Mouse (Mus musculus) heart, adult 8-10 months (tissue): ENCODE data around the gene Orai3. TPM values are rescaled to one million over a fixed set of nuclear protein-coding genes. Genes with fewer than 3 reads are reported as not detected.

Experiments
- DNase-seq: peaks from one replicate; pipeline ENCODE4 v3.0.0; 2022; ENCODE audit warnings: low spot score
- total RNA-seq, 4 experiments: library from RNA; stranded (reverse); gene quantifications; 2 replicates each; pipeline ENCODE4 v1.2.4; 2022

The Orai3 gene
- total RNA-seq, 4 experiments from 2014 or later = 20.0 to 26.6 (median 24.7) TPM

DNA sequence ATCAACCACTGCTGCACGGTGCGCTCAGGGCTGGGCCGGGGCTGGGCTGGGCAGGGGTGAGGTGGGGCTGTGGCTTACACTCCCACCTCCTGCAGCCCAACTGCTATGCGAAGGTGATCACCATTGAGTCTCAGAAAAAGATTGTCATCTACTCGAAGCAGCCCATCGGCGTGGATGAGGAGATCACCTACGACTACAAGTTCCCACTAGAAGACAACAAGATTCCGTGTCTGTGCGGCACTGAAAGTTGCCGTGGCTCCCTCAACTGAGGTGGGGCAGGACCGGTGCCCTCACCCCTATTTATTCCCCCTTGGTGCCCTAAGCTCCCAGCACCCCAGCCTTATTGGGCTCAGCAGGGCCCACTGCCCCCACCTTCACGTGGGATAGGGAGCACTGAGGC is 29.6 kb downstream of the Orai3 start:
- no peak for DNase-seq

DNA sequence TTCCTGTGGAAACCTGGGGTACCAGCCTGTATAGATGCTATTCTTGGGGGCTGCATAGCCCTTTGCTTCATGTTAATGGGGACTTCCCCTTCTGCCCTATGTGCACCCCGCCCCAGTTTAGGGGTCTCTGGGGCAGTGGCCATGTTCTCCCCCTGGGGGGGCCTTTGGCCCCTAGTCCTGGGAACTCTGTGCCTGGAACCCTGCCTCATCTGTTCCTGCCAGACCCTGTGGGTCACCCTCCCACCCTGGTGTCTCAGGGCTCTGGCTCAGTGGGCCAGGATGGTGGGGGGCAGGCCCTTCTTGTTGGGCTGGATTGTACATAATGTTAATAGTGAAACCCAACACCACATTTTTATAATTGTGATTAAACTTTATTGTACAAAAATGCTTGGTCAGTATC is 30.1 kb downstream of the Orai3 start:
- no peak for DNase-seq

DNA sequence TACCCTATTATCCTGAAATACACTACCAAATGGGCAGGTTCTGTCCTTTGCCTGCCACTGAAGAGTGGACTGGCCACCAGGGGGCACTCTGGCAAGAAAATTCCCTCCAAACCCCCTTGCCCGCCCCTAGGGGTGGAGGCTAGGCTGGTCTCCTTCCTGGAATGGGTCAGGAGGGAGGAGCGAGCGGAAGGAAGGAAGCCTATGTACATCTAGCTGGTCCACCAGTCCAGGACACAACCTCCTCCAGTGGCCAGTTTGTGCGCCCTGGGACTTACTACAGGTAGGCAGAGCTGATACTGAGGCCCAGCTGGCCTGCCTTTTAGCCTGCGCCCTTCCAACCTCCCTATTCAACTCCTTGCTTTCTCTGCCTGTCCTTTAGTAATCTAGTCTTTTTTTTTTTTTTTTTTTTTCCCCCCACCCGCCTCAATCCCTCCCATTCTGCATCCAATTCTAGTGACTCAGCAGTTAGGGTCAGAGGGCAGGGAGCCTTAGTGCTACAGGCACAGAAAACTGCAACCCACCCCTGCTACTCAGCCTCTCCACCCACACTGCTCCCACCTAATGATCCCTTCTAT is 30.9 kb downstream of the Orai3 start, which contains the start of gene Hsd3b7:
Gene Hsd3b7 (plus strand): TSS at position 170 of the 575 bp plus-strand sequence.
- peak; percentile 94 for DNase-seq

DNA sequence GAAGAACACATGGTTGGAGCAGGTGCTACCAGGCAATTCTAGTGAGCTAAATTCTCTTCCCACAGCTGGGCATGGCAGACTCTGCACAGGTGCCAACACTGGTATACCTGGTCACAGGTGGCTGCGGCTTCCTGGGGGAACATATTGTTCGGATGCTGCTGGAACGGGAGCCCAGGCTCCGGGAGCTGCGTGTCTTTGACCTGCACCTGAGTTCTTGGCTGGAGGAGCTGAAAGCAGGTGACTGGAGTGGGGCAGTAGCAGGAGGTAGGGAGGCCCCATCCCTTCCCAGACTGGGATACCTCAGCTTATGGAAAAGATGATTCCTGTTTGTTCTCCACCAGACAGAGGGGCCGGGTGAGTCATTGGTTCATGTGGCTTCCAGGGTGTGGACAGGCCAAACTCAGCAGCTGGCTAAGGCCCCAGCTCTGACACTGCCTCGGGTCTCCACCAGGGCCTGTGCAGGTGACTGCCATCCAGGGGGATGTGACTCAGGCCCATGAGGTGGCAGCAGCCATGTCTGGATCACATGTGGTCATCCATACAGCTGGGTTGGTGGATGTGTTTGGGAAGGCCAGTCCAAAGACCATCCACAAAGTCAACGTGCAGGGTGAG is 31.5 kb downstream of the Orai3 start:
- DNase-seq = no peak

DNA sequence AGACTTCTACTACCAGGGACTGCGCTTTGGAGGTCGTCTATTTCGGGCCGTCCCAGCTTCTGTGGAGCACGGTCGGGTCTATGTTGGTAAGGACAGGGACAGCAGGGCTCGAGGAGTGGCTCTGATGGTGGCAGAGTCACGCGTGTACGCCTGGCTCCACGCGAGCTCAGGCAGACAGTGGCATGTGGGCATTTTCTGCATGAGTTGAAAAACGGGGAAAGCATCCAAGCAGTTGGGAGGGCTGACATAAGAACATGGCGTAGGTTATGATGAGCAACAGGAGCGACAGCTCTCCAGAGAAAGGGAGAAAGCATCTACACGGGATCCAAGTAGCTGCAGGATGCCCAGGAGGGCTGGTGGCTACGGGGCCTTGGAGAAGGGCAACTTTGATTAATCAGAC is 32.7 kb downstream of the Orai3 start:
- DNase-seq = no peak

DNA sequence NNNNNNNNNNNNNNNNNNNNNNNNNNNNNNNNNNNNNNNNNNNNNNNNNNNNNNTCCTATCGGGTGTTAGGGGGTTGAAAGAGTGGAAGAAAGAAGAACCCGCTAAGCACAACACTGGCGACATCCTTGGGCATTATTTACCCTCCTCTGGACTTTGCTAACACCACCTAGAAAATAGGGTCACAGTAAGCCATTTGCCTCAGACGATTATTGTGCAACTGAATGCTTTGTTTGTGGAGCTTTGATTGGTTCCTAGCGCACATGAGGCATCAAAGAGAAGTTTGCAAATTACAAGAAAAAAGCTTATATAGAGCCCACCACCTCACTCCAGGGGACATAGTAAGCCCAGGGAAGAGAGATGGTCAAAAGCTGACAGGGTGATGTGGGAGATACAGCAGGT is 39.2 kb downstream of the Orai3 start:
- no peak for DNase-seq

DNA sequence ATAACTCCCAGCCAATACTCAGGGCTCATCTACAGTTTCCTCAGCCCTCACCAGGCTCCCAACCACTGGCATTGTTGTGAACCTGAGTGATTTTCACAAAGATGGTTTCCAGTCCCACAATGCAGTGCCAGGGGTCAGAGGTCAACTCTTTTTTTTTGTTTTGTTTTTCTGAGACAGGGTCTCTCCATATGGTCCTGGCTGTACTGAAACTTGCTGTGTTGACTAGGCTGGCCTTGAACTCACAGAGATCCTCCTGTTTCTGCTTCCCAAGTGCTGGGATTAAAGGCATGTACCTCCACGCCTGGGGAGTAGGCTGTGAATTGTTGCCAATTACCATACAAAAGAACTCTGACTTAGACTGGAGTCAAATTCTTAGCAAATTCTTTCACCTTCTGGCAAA is 40.2 kb downstream of the Orai3 start:
- DNase-seq = no peak

DNA sequence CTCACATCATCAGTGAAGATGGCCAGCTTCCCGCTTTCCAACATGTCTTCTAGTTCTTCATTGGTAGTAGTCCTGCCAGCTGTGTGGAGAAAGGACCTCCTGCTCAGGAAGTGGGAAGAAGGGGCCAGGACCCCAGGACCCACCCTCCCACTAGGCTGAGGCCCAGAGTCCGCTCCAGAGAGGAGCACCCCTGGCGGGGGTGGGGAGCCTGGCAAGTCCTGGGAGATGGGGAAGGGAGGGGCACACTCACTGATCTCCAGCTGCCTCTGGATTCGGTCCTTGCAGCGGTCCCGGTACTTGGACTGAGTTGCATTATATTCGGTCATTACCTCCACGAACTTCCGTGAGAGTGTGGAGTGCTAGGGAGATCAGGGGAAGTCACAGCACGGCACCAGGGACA is 41.0 kb downstream of the Orai3 start:
- DNase-seq = no peak

DNA sequence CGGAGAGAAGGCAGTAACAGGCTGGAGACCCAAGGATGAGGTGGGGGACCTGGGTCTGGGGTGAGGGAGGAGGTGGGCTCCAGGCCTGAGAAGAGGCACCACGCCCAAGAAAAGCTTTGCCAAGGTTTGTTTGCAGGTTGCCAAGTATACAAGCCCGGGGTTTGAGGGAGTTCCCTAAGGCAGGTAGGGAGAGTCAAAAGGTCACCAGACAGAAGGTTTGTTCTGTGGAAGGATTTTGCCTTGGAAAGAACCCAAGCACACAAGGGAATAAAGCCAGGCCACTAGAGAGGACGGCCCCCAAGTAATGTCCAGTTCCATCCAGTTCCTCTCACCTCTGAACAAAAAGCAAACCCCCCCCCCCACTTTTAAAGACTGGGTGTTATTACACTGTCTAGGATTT is 41.6 kb downstream of the Orai3 start:
- DNase-seq = no peak

DNA sequence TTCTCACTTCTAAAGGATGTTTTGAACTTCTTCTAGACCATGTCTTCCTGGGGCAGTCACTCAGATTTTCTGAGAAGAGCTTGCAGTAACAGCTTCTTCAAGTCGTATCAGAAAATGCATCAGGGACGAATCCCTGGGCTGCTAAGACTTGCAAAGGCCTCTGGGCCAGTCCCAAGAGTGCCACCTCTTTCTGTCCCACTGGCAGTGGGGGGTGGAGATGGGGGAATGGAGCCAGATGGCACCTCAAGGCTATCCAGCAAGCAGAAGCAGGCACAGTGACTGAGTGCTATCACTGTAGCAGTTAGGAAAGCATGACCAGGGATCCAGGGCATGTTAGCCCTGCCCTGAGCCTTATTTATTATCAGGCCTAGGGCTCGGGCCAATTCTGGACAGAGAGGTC is 42.7 kb downstream of the Orai3 start:
- no peak for DNase-seq

DNA sequence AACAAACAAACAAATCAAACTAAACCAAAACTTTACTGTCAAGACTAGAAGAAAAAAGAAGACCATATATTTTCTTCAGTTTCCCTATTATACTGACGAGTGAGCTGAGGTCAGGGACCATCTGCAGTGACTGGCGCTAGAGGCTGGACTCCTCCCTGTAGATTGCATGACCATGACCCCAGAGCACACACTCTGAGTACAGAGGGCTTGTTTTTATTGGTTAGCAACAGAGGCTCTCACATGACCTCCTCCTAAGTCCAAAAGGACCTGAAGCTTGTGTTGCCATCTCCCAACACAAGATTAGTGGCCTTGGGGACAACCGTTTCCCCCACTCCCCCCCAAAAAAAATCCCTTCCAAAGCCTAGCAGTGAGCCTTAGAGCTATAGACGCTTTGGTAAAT is 44.2 kb downstream of the Orai3 start:
- peak; percentile 36 for DNase-seq

DNA sequence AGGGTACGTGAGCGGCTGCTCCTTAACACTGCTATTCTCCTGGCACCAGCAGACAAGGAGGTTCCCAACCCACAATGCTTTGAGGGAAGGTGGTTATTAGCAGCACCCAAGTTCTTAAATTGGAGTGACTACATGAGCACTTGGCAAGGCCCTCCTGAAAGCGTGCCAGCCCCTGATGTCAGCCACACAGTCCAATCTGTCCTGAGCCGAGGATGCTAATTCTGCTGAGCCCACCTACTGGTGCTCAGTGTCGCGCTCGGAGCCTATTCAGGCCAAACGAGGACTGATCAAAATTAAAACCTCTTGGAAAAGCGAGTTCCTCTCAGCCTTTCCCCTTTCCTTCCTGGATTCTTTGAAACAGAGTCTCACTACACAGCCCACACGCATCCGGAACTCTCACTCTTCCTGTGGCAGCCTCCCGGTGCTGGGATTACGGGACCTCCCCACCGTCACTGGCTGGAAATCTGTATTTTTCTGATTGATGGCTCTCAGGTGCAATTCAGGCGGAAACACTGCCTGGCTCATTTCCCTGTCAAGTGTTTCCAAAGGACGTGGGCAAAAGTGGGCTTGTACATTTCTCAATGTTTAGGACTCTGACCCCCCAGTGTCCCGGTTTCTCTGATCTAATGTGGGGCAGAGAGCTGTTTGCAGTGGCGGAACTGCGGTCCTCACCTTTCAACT is 44.8 kb downstream of the Orai3 start:
- DNase-seq = peak; percentile 86

DNA sequence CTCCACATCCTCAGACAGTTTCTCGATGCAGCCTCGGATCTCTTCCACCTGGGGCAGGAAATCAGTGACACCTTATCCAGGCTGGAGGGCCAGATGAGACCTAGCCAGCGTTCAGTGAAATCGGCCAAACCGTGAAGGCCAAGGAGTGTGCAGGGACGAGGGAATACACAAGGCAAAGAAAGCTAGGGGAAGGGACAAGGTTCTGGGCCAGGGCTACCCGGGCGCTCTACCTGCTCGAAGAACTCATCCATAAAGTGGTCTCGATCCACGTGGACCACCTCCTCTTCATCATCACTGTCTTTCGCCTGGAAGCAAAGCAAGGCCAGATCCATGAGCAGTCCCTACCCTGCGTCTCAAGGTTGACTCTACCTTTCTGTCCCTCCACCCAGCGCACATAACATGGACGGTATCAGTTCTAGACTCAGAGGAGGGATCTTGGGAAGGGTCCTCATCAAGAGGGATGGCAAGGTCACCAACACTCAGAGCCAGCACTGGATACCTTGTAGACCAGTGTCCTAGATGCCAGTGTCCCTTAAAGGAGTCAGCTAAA is 45.6 kb downstream of the Orai3 start:
- no peak for DNase-seq

DNA sequence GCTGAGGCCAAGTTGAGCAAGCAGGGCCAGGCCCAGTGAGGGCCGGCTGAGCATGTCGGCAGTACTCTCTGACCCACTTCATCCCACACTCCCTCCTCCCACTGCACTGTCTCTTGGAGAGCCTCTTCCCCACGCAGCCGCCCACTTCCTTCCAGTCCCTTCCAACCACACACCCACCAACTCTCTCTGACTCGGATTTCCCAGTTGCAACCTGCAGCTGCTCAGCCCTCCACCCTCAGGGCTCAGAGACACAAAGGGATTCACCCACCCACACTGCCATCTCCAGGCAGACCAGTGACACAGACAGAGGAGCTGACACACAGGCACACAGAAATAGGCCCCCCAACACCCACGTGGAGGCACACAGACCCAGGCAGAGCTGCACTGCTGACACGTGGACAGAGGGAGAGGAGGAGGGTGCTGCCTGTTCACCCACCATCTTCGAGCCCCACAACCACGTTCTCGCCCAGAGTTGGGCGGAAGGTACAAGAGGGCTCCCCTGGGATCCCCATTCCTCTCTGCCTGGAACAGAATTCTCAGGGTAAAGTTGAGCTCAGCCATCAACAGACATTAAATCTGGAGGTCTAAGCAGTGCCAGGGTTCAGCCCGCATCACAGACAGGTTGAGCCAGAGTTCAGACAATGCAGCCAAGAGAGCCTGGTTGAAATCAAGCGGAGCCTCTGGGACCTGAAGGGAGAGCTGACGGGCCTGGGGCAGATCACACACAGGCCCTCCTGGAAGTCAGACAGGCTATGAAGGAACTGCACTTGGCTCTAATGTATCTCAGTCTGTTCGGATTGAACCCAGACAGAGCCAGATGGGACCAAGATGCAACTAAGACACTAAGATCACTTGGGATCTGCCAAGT is 46.6 kb downstream of the Orai3 start:
- DNase-seq = peak; percentile 53

DNA sequence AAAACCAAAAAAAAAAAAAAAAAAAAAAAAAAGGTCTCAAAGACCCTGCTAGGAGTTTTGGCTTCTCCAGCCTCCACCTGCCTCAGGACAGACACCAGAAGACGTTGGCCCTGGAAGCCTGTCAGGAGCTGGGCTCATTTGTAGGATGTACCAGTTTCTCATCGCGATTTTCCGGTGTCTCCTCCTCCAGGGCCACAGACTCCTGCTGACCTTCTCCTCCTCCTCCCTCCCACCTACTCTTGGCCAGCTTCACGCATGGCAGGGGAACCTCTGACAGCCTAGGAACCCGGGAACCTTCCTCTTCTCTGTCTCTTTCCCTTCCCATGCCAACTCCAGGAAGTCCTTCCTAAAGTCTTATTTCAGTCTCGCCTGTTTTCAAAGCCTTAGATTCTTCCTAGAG is 47.4 kb downstream of the Orai3 start:
- DNase-seq = no peak

DNA sequence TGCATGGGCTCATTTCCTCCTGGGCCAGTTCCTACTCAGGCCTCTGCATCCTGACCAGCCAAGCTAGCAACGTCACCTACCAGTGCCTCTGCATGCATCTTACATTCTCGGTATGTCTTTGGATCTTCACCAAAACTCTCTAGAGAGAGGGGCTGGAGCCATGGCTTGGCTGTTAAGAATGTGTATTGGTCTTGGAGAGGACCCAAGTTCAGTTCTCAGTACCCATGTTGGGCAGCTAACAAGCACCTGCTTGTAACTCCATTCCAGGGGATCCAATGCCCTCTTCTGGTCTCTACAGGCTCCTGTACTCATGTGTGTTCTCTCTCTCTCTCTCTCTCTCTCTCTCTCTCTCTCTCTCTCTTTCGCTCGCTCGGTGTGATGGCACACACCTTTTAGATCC is 48.2 kb downstream of the Orai3 start:
- DNase-seq = no peak

DNA sequence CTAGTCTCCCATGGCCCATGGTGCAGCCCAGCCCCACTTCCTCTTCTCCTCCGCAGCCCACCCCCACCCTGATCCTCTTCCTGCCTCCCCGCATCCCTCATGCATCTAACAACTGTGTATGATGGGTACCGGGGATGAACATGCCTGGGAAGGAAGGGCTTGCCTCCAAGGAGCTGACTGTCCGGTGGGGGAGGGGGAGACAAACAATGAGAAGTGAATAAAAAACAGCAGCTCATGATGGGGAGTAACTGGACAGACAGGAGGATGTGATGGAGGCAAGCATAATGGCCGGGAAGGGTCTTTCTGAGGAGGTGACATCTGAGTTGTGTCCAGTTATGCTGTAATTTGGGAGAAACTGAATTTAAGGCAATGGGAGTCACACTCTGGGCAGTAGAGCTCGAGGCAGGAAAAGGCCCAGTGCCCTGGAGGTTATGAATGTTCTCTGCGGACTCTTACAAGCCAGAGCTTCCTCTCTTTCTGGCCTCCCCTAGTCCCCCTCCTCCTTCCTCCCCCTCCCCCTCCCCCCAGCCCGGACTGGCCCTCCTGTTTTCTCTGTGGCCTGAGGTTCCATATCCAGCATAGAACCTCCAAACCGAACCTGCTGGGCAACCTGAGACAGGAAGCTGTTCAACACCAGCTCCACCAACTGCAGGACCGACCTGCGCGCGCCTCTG is 51.4 kb downstream of the Orai3 start:
- no peak for DNase-seq

DNA sequence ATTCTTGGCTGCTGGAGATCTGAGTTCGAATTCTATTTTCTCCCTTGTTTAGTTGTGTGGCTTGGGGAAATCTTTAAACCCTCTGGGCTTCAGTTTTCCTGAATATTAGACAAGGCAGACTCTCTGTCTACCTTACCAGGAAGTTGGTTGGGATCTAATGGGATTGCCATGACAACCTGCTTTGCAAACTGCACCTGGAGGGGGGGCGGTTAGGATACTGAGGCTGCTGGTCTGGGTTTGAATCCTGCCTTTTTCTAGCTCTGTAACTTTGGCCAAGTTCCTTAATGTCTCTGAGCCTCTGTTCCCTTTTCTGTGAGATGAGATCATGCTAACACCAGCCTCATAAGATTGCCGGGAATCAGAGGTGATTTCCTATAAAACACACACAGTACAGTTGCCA is 52.9 kb downstream of the Orai3 start:
- DNase-seq = no peak

DNA sequence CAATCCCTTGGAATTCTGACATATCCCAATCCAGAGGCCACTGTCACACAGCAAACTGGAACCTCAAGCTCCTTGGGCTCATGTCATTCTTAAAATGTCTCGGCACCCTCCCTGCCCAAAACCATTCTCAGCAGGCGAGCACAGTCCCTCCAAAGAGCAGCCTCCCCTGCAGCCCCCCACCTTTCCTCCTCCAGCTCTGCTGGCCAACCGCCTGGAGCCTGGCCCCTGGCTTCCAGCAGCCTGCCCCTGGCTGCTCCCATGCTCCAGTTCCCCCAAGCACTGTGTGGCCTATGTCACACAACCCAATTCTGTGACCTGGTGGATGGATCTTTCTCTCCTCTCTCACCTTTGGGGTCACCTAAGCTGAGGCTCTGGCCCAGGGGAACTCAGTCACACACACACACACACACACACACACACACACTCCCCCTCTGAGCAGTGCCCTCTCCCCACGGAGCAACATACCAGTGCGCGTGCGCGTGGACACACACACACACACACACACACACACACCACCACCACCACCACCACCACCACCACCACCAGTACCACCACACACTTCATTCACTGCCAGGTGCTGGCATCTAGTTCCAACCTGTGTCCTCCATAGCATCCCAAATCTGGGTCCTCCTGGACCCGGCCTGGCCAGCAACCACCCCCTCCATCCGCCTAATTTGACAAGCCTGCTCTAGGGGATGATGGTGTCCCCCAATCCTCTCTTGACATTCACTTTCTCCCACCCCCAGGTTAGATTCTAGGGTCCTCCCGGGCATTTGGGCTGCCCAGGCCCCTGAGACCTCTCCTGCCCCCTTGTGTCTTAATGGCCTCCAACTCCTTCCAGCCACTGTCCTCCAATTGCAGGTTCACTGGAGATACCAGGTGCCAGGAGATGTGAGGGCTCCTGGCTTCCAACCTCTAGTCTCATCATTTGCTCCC is 53.9 kb downstream of the Orai3 start:
- DNase-seq = no peak

DNA sequence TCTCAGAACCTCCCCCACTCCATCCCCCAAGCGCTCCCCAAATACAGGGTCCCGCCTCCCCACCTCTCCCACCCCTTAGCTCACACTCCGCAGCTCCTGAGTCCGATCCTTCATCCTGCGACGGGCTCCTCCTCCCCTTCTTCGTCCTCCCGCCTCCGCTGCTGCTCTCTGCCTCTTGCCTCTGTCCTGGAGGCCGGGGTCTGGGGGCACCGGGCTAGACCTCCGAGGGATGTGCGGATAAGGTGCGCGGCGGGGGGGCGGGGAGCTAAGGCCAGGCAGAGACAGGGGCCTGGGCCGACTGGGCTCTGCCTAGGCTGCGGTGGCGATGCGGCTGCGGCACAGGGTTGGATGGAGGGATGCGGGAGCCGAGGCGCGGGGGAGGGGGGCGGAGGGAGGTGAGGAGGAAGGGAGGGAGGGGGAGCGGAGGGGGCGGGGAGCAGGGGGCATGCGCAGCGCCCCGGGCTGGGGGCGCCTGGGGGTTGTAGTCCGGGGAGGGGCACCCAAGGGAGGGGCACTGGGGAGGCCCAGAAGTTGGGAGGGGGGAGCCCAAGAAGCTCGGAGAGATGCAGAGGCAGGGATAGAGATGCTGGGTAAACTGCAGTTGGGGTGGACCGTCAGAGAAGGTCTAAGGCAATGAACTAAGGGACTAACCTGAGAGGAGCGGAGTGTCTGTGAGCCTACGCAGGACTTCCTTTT is 54.7 kb downstream of the Orai3 start, which contains the start of the genes Stx4a and Stx1b:
Gene Stx4a (plus strand): TSS at position 119 of the 696 bp plus-strand sequence.
Gene Stx1b (minus strand): TSS at position 374 of the 696 bp plus-strand sequence.
- no peak for DNase-seq
